Mouse (Mus musculus) embryonic fibroblast, embryonic 13.5 days (primary cell): ENCODE measurements around the gene Bche. TPM values are rescaled to one million over a fixed set of nuclear protein-coding genes. Genes with fewer than 3 reads are reported as not detected.

Source experiments
- H3K27ac ChIP-seq: 2 replicates; pipeline ENCODE4 v1.5.1; 2012; ENCODE audit warnings: low read length, control low read depth, inconsistent platforms; ENCODE audit not compliant: insufficient read depth
- H3K4me1 ChIP-seq: 2 replicates; pipeline ENCODE4 v1.6.1; 2011; ENCODE audit warnings: low read length; ENCODE audit not compliant: control insufficient read depth, insufficient read depth
- H3K4me3 ChIP-seq: 2 replicates; pipeline ENCODE4 v1.5.1; 2011; ENCODE audit warnings: mild to moderate bottlenecking, control low read depth, low read length; ENCODE audit not compliant: insufficient read depth
- CTCF ChIP-seq: IDR thresholded peaks from 2 replicates; pipeline ENCODE4 v1.5.1; 2011; ENCODE audit warnings: mild to moderate bottlenecking, control low read depth, low read length, moderate library complexity, borderline replicate concordance; ENCODE audit not compliant: insufficient read depth
- POLR2A ChIP-seq: IDR thresholded peaks from 2 replicates; pipeline ENCODE4 v1.6.1; 2011; ENCODE audit warnings: low read depth, mild to moderate bottlenecking, control low read depth, low read length, moderate library complexity
- polyA plus RNA-seq: library from polyadenylated mRNA; stranded (reverse); fragments of >200 nt; gene quantifications from 2 replicates; pipeline ENCODE4 v1.2.4, GENCODE M21; 2011; ENCODE audit warnings: low read depth; ENCODE audit not compliant: missing spikeins, insufficient read length

Bche gene
- polyA plus RNA-seq, 1 experiment: 2.9 TPM

- H3K4me3 ChIP-seq: no peak overlapping the region
- no peak overlapping the region for H3K27ac ChIP-seq
- no peaks in the 10 kb centered on the region for H3K4me1 ChIP-seq
- TF ChIP-seq CTCF: no peak
- TF ChIP-seq POLR2A: no peak
These were observed 34.9 kb downstream of the Bche start for GRCm38 (mm10) chr3:73673333-73673732.

DNA sequence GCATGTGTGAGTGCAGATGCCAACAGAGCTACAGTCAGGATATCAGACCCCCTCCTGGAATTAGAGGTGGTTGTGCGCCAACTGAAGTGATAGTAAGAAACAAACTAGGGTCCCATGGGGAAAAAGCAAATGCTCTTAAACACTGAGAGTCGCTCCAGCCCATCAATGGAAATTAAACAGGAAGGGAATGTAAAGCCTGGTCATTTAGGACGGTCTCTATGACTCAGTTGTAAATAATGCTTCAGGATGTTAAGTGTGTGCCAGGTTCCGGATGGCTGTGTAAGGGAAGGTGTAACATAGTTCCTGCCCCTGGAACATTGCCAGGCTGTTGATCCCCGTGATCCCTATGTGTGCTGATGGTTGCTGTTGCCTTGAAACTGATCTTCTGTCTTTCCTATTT, 40.0 kb downstream of the Bche start:
- Histone ChIP-seq H3K4me3 (no peak overlapping the region), H3K27ac (no peak overlapping the region), H3K4me1 (no peaks in the 10 kb centered on the region)
- no peak for TF ChIP-seq CTCF
- TF ChIP-seq POLR2A: no peak

GRCm38 (mm10) chr3:73667245-73668131, 40.7 kb downstream of the Bche start:
- H3K4me1 ChIP-seq: no peaks in the 10 kb centered on the region
- H3K27ac ChIP-seq: no peak overlapping the region
- H3K4me3 ChIP-seq: no peak overlapping the region
- TF ChIP-seq CTCF: no peak
- TF ChIP-seq POLR2A: no peak

- H3K27ac ChIP-seq: no peak overlapping the region
- H3K4me3 ChIP-seq: no peak overlapping the region
- TF ChIP-seq POLR2A: no peak
- no peak for TF ChIP-seq CTCF
- no peaks in the 10 kb centered on the region for H3K4me1 ChIP-seq
These were observed 57.9 kb downstream of the Bche start for GRCm38 (mm10) chr3:73650281-73650680.

- no peaks in the 10 kb centered on the region for H3K4me1 ChIP-seq
- TF ChIP-seq CTCF: no peak
- TF ChIP-seq POLR2A: no peak
- H3K27ac ChIP-seq: no peak overlapping the region
- no peak overlapping the region for H3K4me3 ChIP-seq
These were observed 61.2 kb downstream of the Bche start for GRCm38 (mm10) chr3:73647064-73647463.

GRCm38 (mm10) chr3:73611421-73611820, 96.8 kb downstream of the Bche start:
- Histone ChIP-seq H3K4me1 (no peaks in the 10 kb centered on the region), H3K4me3 (no peak overlapping the region), H3K27ac (no peak overlapping the region)
- TF ChIP-seq CTCF (no peak), POLR2A (no peak)

DNA sequence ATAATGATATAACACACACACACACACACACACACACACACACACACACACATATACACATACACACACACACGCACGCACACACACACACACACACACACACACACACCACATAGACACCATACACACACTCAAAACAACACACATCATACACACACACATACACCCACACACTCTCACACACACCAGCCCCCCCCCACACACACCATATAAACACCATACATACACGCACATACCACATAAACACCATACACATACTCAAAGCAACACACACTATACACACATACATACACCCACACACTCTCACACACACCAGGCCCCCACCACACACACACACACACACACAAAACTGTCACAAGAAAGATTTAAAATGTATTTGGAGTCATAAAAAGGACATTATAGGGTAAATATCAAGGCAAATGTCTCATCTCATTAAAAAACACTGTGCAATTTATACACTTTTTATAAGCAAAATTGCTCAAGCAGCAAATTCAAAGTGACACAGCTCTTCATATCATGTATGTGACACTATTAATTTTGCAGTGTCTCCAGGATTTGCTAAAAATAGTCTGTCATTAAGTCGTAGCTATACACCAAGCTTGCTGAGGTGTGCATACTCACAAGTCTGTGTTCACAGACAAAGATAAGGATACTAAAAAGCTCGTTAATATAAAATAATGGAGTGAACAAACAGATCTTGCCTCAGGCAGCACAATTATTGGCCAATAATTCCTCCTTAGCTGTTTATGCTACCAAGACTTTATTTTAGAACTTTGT, 116.3 kb downstream of the Bche start:
- Histone ChIP-seq H3K4me3 (no peak overlapping the region), H3K27ac (no peak overlapping the region), H3K4me1 (no peaks in the 10 kb centered on the region)
- TF ChIP-seq POLR2A (no peak), CTCF (no peak)
